Comparison of ENCODE assay signal across 12 mouse cellular contexts in genomic region chr12:108710861-108711615, GRCm38 (mm10). TPM values are rescaled to one million over a fixed set of nuclear protein-coding genes. Genes with fewer than 3 reads are reported as not detected.
DNase-seq lines count a peak whose midpoint lies in the region; ATAC-seq and TF ChIP-seq lines count a peak whose summit lies in the region.
"Had no signal": no experiment of that assay in that cellular context is flagged by ENCODE, and none has a peak within 500 bp of the region (broad histone marks: within the 10 kb centered on the region; RNA-seq: fewer than 3 reads in every experiment).

No protein-coding gene starts in this region.

- POLR2A ChIA-PET in Patski (lab: Charles Lee): interaction anchor here (1.1 kb wide), 1 partner anchor 32 kb away, joined by 3 read pairs; no protein-coding TSS in a partner anchor

- H3K9me3 ChIP-seq in intestine, embryonic 14.5 days (ENCODE audit: control insufficient read depth, low read length): no peaks in the 10 kb centered on the region
- H3K9me3 ChIP-seq in lung, embryonic 16.5 days (ENCODE audit: control insufficient read depth, low read length): no peaks in the 10 kb centered on the region
- no peaks in the 10 kb centered on the region for H3K9me3 ChIP-seq in hindbrain, embryonic 11.5 days (ENCODE audit: control insufficient read depth, low read length)
- H3K9me3 ChIP-seq: heart, embryonic 15.5 days had no signal

- 0 out of 2 replicates have a peak overlapping the region, but pooled peaks have one; percentile 6 for H3K4me3 ChIP-seq in intestine, embryonic 14.5 days (ENCODE audit: low read depth, low read length)
- no peak overlapping the region for H3K4me3 ChIP-seq in lung, embryonic 16.5 days (ENCODE audit: low read length)
- no peak overlapping the region for H3K4me3 ChIP-seq in hindbrain, embryonic 11.5 days (ENCODE audit: low read depth, low read length)
- H3K4me3 ChIP-seq: gastrocnemius, adult 2 months; heart, embryonic 15.5 days had no signal

- H3K27me3 ChIP-seq in Patski: no peaks in the 10 kb centered on the region
- no peaks in the 10 kb centered on the region for H3K27me3 ChIP-seq in intestine, embryonic 14.5 days (replicated peaks; ENCODE audit: control insufficient read depth, insufficient read depth, low read length)
- no peaks in the 10 kb centered on the region for H3K27me3 ChIP-seq in lung, embryonic 16.5 days (ENCODE audit: control insufficient read depth, insufficient read depth, low read depth, low read length)
- no peaks in the 10 kb centered on the region for H3K27me3 ChIP-seq in hindbrain, embryonic 11.5 days (ENCODE audit: control insufficient read depth, insufficient read depth, low read length)
- H3K27me3 ChIP-seq: heart, embryonic 15.5 days had no signal

- no peak for ATAC-seq in Patski
- ATAC-seq in intestine, embryonic 14.5 days (replicated peaks; ENCODE audit: low FRiP score, low TSS enrichment, low read depth): peak; percentile 81
- peak; percentile 75 for ATAC-seq in lung, embryonic 16.5 days (ENCODE audit: low read depth)
- no peak for ATAC-seq in cerebellum, adult (ENCODE audit: insufficient number of reproducible peaks, low FRiP score, low TSS enrichment)
- ATAC-seq in hindbrain, embryonic 11.5 days (ENCODE audit: low FRiP score): no peak

- in situ Hi-C loops in Patski (cut with MboI; ENCODE audit: low pct_unique_long_range_greater_than_20kb): no loop called here

- peak overlapping the region; percentile 44; the same call in 1 of the 2 replicates for H3K27ac ChIP-seq in intestine, embryonic 14.5 days (ENCODE audit: low read depth)
- peak overlapping the region; percentile 58 for H3K27ac ChIP-seq in lung, embryonic 16.5 days (ENCODE audit: low read length)
- no peak overlapping the region for H3K27ac ChIP-seq in hindbrain, embryonic 11.5 days (ENCODE audit: low read depth, low read length)
- H3K27ac ChIP-seq: gastrocnemius, adult 2 months; heart, embryonic 15.5 days had no signal

- 64% methylated on average over 9 of the region's 9 CpGs for WGBS in intestine, embryonic 14.5 days
- WGBS in lung, embryonic 16.5 days: 52% methylated on average over 9 of the region's 9 CpGs
- WGBS in hindbrain, embryonic 11.5 days: 84% methylated on average over 9 of the region's 9 CpGs

- TF ChIP-seq CTCF in Patski (IDR thresholded peaks at IDR 0.05): no peak

- H3K4me1 ChIP-seq in intestine, embryonic 14.5 days (replicated peaks; ENCODE audit: control insufficient read depth, insufficient read depth, low read length): no peaks in the 10 kb centered on the region
- H3K4me1 ChIP-seq in lung, embryonic 16.5 days (replicated peaks; ENCODE audit: control insufficient read depth, insufficient read depth, low read length): no peaks in the 10 kb centered on the region; the same call in 1 of the 2 replicates
- H3K4me1 ChIP-seq in hindbrain, embryonic 11.5 days (replicated peaks; ENCODE audit: control insufficient read depth, insufficient read depth, low read length): no peaks in the 10 kb centered on the region
- H3K4me1 ChIP-seq: heart, embryonic 15.5 days had no signal

- H3K36me3 ChIP-seq in intestine, embryonic 14.5 days (ENCODE audit: control insufficient read depth, insufficient read depth, low read length): no peaks in the 10 kb centered on the region
- H3K36me3 ChIP-seq in lung, embryonic 16.5 days (ENCODE audit: control insufficient read depth, insufficient read depth, low read length): no peaks in the 10 kb centered on the region
- H3K36me3 ChIP-seq in hindbrain, embryonic 11.5 days (ENCODE audit: control insufficient read depth, insufficient read depth, low read length): no peaks in the 10 kb centered on the region
- H3K36me3 ChIP-seq: heart, embryonic 15.5 days had no signal

- peak; percentile 30 for DNase-seq in Patski (ENCODE audit: low read depth, low spot score)
- DNase-seq in intestine, embryonic 14.5 days (ENCODE audit: low spot score): peak; percentile 53
- DNase-seq in kidney, postnatal 10 days: peak; percentile 54
- DNase-seq in hindbrain, embryonic 11.5 days (ENCODE audit: low spot score): no peak
- no peak for DNase-seq in thymus, postnatal 25 days
- no peak for DNase-seq in frontal cortex, adult 2 months (ENCODE audit: extremely low spot score in 1 of 2, low spot score in 1 of 2)
- DNase-seq: gastrocnemius, adult 2 months; spleen, adult 18-20 months; thymus, postnatal 36 days had no signal

- CTCF ChIA-PET in Patski (lab: Charles Lee): interaction anchor here (1.0 to 1.1 kb wide), 3 partner anchors 8 to 97 kb away, joined by 3 to 4 read pairs (median 3); no protein-coding TSS in a partner anchor

- H3K4me2 ChIP-seq in intestine, embryonic 14.5 days (ENCODE audit: low read length): 0 out of 2 replicates have a peak overlapping the region, but pooled peaks have one; percentile 25
- peak overlapping the region; percentile 37; the same call in 1 of the 2 replicates for H3K4me2 ChIP-seq in lung, embryonic 16.5 days (ENCODE audit: low read depth, low read length)
- no peak overlapping the region for H3K4me2 ChIP-seq in hindbrain, embryonic 11.5 days (replicated peaks; ENCODE audit: low read depth, low read length)
- H3K4me2 ChIP-seq: heart, embryonic 15.5 days had no signal

- no peak overlapping the region for H3K9ac ChIP-seq in intestine, embryonic 14.5 days (ENCODE audit: low read length)
- no peak overlapping the region for H3K9ac ChIP-seq in lung, embryonic 16.5 days (ENCODE audit: low read length)
- no peak overlapping the region for H3K9ac ChIP-seq in hindbrain, embryonic 11.5 days (ENCODE audit: low read depth, low read length)
- H3K9ac ChIP-seq: heart, embryonic 15.5 days had no signal

RNA-seq across cellular contexts. Expression of gene Degs2, which starts 8.9 kb away (rescaled TPM):
- polyA plus RNA-seq in Patski (2021): 0.54 TPM
- 43.9 and 51.6 TPM in 2 replicates for polyA plus RNA-seq in intestine, embryonic 14.5 days (2014; fragmentation: Nextera tagmentation; extraction: Ambion mirVana)
- 1.1 and 1.9 TPM in 2 replicates for polyA plus RNA-seq in lung, embryonic 16.5 days (2015; fragmentation: Nextera tagmentation; extraction: Ambion mirVana)
- 0.59 and 2.7 TPM in 2 replicates for polyA plus RNA-seq in hindbrain, embryonic 11.5 days (2014; fragmentation: Nextera tagmentation; extraction: Ambion mirVana)
- polyA plus RNA-seq in frontal cortex, adult 2 months (2012; rRNA removed): 8.4 and 9.4 TPM in 2 replicates

Comparison
In these comparisons a context has a peak if more than half of its experiments do, and no peak if none do; other contexts are left out.
1. ATAC-seq: peak in intestine, embryonic 14.5 days (single experiment) and lung, embryonic 16.5 days (single experiment); none in Patski (single experiment), cerebellum, adult (single experiment) and hindbrain, embryonic 11.5 days (single experiment).
2. DNase-seq: peak in Patski (single experiment), intestine, embryonic 14.5 days (single experiment) and kidney, postnatal 10 days (single experiment); none in hindbrain, embryonic 11.5 days (single experiment), thymus, postnatal 25 days (single experiment) and frontal cortex, adult 2 months (0 of 2).